Mouse (Mus musculus) liver, adult 2 months (tissue): ENCODE measurements around the gene Pkd1l2. TPM values are rescaled to one million over a fixed set of nuclear protein-coding genes. Genes with fewer than 3 reads are reported as not detected.

ENCODE experiments used
- DNase-seq: peaks from one replicate; pipeline ENCODE4 v3.0.0-alpha.2; 2011; ENCODE audit warnings: low read depth, low spot score; ENCODE audit errors: extremely low read depth
- H3K27ac ChIP-seq: fragments of 200-500 bp; replicated peaks from 2 replicates; pipeline ENCODE4 v1.5.1; 2012; ENCODE audit warnings: low read depth, mild to moderate bottlenecking, control low read depth, inconsistent platforms, low read length; ENCODE audit not compliant: insufficient read depth
- H3K27me3 ChIP-seq: fragments of 200-500 bp; 2 replicates; pipeline ENCODE4 v1.6.1; 2012; ENCODE audit warnings: mild to moderate bottlenecking, moderate library complexity, low read length, inconsistent platforms; ENCODE audit not compliant: control insufficient read depth, insufficient read depth
- H3K36me3 ChIP-seq: fragments of 200-500 bp; 2 replicates; pipeline ENCODE4 v1.6.1; 2012; ENCODE audit warnings: low read length, inconsistent platforms; ENCODE audit not compliant: control insufficient read depth, insufficient read depth
- H3K4me1 ChIP-seq: fragments of 200-500 bp; 2 replicates; pipeline ENCODE4 v1.6.1; 2011; ENCODE audit warnings: low read length; ENCODE audit not compliant: control insufficient read depth, insufficient read depth
- H3K4me3 ChIP-seq: fragments of 200-500 bp; 2 replicates; pipeline ENCODE4 v1.5.1; 2011; ENCODE audit warnings: low read depth, mild to moderate bottlenecking, control low read depth, low read length, moderate library complexity; ENCODE audit not compliant: insufficient read depth
- H3K79me2 ChIP-seq: fragments of 200-500 bp; 2 replicates; pipeline ENCODE4 v1.6.1; 2012; ENCODE audit warnings: inconsistent platforms, mild to moderate bottlenecking, low read length, moderate library complexity; ENCODE audit not compliant: control insufficient read depth, insufficient read depth
- H3K9ac ChIP-seq: fragments of 200-500 bp; 2 replicates; pipeline ENCODE4 v1.6.1; 2012; ENCODE audit warnings: low read depth, mild to moderate bottlenecking, control low read depth, inconsistent platforms, low read length
- CTCF ChIP-seq: fragments of 200-500 bp; IDR thresholded peaks from 2 replicates; pipeline ENCODE4 v1.5.1; 2011; ENCODE audit warnings: low read depth, low read length, control low read depth
- POLR2A ChIP-seq: fragments of 200-500 bp; IDR thresholded peaks from 2 replicates; pipeline ENCODE4 v1.6.1; 2011; ENCODE audit warnings: low read length, control low read depth; ENCODE audit not compliant: insufficient read depth; ENCODE audit errors: extremely low read depth
- WGBS: fragments of 180-500 bp; shearing (Covaris S2); methylation state at CpG from one replicate; pipeline ENCODE4 v1.1.7; 2018; 5-methylcytosine and 5-hydroxymethylcytosine counted together
- polyA plus RNA-seq: library from polyadenylated mRNA; depleted of rRNA; stranded (reverse); fragments of >200 nt; gene quantifications from 2 replicates; pipeline ENCODE4 v1.2.3, GENCODE M21; 2012; rRNA removed
- total RNA-seq: library from RNA; depleted of rRNA; stranded (reverse); fragments of >200 nt; gene quantifications from 2 replicates; pipeline ENCODE4 v1.2.3, GENCODE M21; 2014; rRNA removed

Gene Pkd1l2
- total RNA-seq (not detected in 2 replicates), polyA plus RNA-seq (not detected in 2 replicates)

DNA sequence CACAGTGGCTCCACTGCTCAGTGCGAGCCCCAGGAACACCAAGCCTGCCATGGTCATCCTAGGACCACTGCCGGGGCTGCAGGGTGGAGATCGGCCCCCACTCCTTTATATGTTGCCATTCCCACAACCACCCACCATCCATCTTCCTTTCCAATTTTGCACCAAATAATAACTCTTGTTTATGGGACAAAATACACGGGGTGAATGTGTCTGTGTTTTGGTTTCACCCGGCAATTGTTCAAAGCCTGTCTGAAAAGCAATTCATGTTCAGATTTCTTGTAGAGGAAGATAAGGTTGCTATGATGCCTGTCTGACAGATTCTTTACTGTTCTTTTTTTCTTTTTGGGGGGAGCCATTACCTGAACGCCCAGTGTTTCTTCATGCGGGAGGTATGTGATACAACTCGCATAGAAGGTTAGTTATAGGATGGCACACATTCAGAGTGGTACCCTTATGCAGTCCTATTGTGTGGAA lies at the start of gene Pkd1l2:
Pkd1l2 (minus strand) TSS at position 51 of the 474 bp plus-strand sequence.
- Histone ChIP-seq H3K4me3 (no peak within 1 kb of the TSS), H3K36me3 (no peaks in the 10 kb centered on the region), H3K27ac (no peak within 1 kb of the TSS), H3K9ac (no peak within 1 kb of the TSS), H3K27me3 (0 out of 2 replicates have a peak, but pooled peaks cover 7% of the 10 kb centered on the region), H3K4me1 (peaks cover 3% of the 10 kb centered on the region; the same call in 1 of the 2 replicates), H3K79me2 (no peaks in the 10 kb centered on the region)
- no peak for DNase-seq
- TF ChIP-seq POLR2A (no peak), CTCF (no peak)
- WGBS, result 78% methylated on average over 8 of the region's 8 CpGs

DNA sequence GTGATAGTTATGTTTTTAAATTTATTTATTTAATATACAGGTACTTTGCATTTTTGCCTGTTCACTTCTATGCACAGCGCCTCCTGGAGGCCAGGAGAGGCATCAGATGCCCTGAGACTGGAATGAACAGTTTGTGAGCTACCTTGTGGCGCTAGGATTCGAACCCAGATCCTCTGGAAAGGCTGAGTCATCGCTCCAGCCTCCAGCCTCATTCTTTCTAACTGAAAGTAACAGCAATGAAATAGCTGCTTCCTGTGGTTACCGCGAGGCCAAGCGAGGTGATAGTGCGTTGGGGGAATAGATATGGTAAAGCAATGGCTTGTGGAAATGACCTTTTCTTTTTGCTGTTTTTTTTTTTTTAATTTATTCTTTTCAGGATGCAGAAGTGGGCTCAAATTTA lies 44.8 kb upstream of the Pkd1l2 start:
- Histone ChIP-seq H3K4me3 (no peak overlapping the region), H3K27ac (no peak overlapping the region), H3K9ac (no peak overlapping the region), H3K79me2 (no peaks in the 10 kb centered on the region), H3K36me3 (no peaks in the 10 kb centered on the region; the same call in 1 of the 2 replicates), H3K4me1 (peaks cover 1% of the 10 kb centered on the region; the same call in 1 of the 2 replicates), H3K27me3 (no peaks in the 10 kb centered on the region)
- DNase-seq, result no peak
- WGBS, result 86% methylated on average over 8 of the region's 8 CpGs
- TF ChIP-seq CTCF (peak; percentile 15; the same call in 1 of the 2 replicates), POLR2A (no peak)

DNA sequence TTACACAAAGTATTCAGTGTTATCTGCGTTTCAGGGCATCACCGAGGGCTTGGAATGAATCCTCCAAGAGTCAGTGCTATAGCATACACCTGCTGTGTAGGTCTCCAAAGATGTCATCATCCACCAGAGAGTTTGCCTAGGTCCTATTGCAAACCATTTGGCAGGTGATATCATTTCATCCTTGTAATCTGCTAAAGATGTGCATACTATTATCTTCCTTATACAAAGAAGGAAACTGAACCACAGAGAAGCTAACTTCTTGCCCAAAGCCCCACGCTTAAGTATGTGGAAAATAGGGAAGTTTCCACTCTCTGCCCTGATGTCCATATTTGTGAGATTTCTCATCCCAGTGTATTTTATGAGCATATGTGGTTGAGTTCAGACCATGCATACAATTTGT lies 44.2 kb upstream of the Pkd1l2 start:
- Histone ChIP-seq H3K79me2 (no peaks in the 10 kb centered on the region), H3K4me1 (peaks cover 1% of the 10 kb centered on the region; the same call in 1 of the 2 replicates), H3K9ac (no peak overlapping the region), H3K27me3 (no peaks in the 10 kb centered on the region), H3K4me3 (no peak overlapping the region), H3K27ac (no peak overlapping the region), H3K36me3 (no peaks in the 10 kb centered on the region; the same call in 1 of the 2 replicates)
- WGBS, result 85% methylated on average over 3 of the region's 3 CpGs
- no peak for DNase-seq
- TF ChIP-seq POLR2A (no peak), CTCF (no peak)

DNA sequence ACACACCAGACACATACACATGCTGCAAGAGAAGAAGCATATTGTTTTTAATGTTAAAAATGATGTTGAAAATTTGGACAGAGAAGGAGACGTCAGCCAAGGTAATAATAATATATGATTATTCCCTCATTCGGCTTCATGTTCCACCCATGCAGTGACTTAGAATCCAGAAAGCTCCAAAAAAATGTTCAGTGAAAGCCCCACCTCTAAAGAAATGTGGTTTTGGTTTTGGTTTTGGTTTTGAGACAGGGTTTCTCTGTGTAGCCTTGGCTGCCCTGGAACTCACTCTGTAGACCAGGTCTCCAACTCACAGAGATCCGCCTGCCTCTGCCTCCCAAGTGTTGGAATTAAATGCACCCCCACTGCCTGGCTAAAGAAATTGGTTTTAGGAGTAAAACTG lies 43.6 kb upstream of the Pkd1l2 start:
- Histone ChIP-seq H3K27ac (no peak overlapping the region), H3K36me3 (no peaks in the 10 kb centered on the region; the same call in 1 of the 2 replicates), H3K79me2 (no peaks in the 10 kb centered on the region), H3K9ac (no peak overlapping the region), H3K4me1 (peaks cover 1% of the 10 kb centered on the region; the same call in 1 of the 2 replicates), H3K4me3 (no peak overlapping the region), H3K27me3 (no peaks in the 10 kb centered on the region)
- 89% methylated on average over 3 of the region's 3 CpGs for WGBS
- TF ChIP-seq CTCF (no peak), POLR2A (no peak)
- DNase-seq, result no peak

DNA sequence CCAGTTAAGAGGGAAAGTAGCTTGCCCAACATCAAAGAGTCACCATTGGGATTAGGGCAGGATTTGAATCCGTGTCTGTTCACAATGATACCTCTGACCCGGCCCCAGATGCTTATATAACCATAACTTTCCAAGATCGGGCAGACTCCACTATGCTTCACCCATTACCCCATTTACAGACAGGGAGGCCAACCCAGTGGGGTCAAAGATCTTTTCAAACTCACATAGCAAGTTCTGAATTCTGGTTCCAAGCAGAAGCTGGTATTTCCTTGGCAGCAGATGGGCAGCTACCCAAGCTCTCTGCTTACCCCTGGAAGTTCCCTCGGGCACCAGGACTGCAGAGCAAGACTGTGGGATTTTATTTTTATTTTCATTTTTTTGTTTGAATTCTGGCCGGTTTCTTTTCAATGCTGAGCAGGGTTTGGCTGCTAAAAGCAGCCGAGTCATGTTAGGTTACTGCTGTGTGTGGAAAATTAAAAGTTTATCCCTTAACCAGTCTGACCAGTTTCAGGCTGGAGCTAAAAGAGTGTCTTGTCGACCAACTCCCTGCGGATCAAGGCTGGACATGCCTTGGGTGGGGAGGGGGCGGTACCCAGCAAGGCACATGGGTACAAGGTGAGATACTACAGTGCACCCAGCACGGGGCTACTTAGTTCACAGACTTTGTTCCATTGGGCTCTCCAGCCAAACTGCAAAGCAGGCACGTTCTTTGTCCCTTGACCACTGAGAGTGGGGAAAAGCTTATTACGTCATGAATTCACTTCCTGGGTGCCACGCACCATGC lies 41.8 kb upstream of the Pkd1l2 start:
- Histone ChIP-seq H3K36me3 (no peaks in the 10 kb centered on the region), H3K79me2 (no peaks in the 10 kb centered on the region), H3K9ac (no peak overlapping the region), H3K4me1 (peaks cover 1% of the 10 kb centered on the region; the same call in 1 of the 2 replicates), H3K4me3 (no peak overlapping the region), H3K27me3 (no peaks in the 10 kb centered on the region), H3K27ac (no peak overlapping the region)
- TF ChIP-seq CTCF (no peak), POLR2A (no peak)
- 63% methylated on average over 13 of the region's 13 CpGs for WGBS
- DNase-seq, result peak; percentile 57

DNA sequence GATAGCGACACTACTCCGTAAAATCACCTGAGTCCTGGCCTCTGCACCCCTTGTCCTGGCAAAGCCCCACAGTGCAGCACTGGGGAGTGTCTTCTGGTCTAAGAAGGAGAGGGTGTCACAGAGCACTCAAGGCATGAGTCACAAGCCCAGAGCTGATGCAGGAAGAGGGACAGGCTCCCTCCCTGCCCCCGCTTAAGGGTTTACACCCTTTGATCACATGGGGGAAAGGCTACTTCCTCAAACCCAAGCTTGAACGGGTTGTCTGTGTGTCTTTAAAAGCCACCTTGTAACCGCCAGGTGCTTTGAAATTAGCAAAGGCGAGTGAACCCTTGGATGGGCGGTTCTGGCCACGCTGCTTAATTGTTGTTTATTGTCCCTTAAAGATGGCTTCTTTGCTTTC lies 39.0 kb upstream of the Pkd1l2 start:
- no peak overlapping the region for H3K27ac ChIP-seq
- TF ChIP-seq CTCF (no peak), POLR2A (no peak)
- no peaks in the 10 kb centered on the region for H3K36me3 ChIP-seq
- H3K4me3 ChIP-seq, result no peak overlapping the region
- 90% methylated on average over 8 of the region's 8 CpGs for WGBS
- H3K27me3 ChIP-seq, result no peaks in the 10 kb centered on the region
- no peak overlapping the region for H3K9ac ChIP-seq
- peaks cover 1% of the 10 kb centered on the region; the same call in 1 of the 2 replicates for H3K4me1 ChIP-seq
- no peak for DNase-seq
- H3K79me2 ChIP-seq, result no peaks in the 10 kb centered on the region
